Mouse (Mus musculus): ENCODE measurements at regions not wholly inside any gene's neighbourhood (a gene's known extent, or its start where the extent isn't known, plus 50 kb on each side); places are given as distances from the start of the nearest gene placed in this dataset.

DNA sequence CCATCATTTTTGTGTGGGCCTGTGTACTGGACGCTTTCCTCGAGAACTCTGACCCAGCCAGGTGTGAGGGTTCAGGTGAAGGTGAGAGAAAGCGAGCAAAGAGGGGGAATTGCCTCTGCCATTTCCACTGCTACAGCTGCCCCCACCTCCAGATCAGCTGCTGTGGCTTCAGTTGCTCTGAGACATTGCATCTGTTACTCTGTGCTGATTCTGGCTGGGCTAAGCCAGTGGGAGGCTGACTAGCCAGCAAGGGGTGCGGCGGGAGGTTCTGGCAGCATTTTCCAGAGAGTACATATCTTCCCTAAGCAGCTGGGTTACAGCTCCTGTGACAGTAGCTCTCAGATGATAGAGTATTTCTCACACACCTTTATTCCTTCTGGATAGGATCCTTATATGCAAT is 712.7 kb upstream of the Cdh18 start:
- no peak for DNase-seq (ENCODE audit: low read depth, low spot score)

DNA sequence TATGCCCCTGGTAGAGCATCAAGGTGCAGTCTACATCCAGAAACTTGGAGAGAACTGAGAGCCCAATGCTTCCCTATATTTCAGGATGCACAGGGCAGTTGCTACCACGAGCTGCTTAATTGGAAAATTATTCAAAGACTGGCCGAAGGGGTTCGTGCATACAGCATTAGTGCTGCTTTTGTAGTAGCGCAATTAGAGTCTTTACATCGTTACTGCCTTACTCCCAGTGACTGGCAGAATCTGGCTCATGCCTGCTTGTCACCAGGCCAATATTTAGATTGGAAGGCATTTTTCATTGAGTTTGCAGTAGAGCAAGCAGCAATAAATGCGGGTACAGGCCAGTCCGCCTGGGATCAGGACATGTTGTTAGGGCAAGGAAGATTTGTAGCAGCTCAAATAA is 690.3 kb upstream of the Cdh18 start:
- no peak for DNase-seq (ENCODE audit: low read depth, low spot score)

- peak; percentile 20 for DNase-seq (ENCODE audit: low read depth, low spot score)
Measured at GRCm38 (mm10) chr15:21885181-21885580, 663.6 kb upstream of the Cdh18 start.

Data from brain, embryonic 18.5 days (tissue).